Mouse (Mus musculus) inflammation-experienced regulatory T-cells, adult 16 weeks (primary cell): ENCODE results near the gene Phlda3. TPM values are rescaled to one million over a fixed set of nuclear protein-coding genes. Genes with fewer than 3 reads are reported as not detected.

Source experiments
- polyA plus RNA-seq: library from polyadenylated mRNA; unstranded; fragments of 100-300 nt; shearing (Covaris generic); gene quantifications from one replicate; pipeline ENCODE4 v1.2.1, GENCODE M21; 2017

Gene Phlda3
- 1.6 TPM for polyA plus RNA-seq

DNA sequence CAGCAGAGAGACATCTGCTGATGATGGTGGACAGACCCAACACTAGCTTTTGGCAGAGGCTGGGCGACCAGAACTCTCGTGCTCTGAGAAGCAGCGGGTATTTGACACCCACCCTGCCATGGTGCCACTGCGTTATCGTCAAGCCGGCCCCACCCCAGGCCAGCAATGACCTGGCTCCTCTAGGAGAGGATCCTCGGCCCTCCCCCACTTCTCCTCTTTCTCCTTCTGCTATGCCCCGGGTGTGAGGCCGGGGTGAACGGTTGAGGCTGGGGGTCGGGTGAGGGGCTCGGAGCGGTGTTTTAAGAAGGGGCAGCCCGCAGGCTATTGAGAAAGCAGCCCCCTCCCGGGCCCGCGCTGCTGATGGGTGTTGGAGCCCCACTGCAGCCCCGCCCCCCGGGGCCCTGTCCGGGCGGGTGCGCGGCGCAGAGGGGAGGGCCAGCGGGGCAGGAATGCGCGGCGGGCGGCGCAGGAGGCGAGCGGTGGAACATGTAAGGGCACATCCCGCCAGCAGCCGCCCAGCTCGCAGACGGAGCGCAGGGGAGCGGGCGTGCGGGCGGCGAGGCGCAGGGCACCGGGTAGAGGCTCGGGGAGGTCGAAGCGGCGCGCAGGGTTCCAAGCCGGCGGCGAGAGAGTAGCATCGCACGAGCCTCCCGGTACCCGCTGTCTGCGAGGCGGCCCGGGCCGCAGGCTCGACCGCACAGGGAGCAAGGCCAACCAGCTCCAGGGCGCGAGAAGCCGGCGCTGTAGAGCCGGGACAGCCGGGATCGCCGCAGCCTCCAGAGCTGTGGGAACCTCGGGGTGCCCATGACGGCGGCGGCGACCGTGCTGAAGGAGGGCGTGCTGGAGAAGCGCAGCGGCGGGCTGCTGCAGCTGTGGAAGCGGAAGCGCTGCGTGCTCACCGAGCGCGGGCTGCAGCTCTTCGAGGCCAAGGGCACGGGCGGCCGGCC is at the start of gene Phlda3:
TSS of gene Phlda3 (plus strand) at position 475 of the 947 bp plus-strand sequence.

DNA sequence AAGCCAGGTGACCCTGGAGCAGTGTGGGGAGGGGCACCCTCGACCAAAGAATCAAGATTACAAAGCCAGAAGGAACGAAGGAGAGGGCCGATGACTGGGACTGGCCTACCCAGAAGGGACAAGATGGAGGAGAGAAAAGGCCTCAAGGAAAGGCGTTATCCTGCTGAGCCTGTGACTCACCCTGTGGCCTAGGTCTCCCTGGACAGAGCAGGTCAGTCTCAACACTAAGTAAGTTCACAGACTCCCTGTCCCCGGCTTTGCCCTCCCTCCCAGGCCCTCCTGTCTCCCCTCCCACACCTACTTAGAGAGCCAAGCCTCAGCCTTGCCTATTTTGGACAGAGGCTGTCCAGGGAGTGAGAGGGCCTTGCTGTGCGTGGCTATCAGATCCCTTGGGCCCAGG is 45.9 kb upstream of the Phlda3 start, which contains the start of gene Csrp1:
TSS of gene Csrp1 (plus strand) at position 79 of the 400 bp plus-strand sequence.

DNA sequence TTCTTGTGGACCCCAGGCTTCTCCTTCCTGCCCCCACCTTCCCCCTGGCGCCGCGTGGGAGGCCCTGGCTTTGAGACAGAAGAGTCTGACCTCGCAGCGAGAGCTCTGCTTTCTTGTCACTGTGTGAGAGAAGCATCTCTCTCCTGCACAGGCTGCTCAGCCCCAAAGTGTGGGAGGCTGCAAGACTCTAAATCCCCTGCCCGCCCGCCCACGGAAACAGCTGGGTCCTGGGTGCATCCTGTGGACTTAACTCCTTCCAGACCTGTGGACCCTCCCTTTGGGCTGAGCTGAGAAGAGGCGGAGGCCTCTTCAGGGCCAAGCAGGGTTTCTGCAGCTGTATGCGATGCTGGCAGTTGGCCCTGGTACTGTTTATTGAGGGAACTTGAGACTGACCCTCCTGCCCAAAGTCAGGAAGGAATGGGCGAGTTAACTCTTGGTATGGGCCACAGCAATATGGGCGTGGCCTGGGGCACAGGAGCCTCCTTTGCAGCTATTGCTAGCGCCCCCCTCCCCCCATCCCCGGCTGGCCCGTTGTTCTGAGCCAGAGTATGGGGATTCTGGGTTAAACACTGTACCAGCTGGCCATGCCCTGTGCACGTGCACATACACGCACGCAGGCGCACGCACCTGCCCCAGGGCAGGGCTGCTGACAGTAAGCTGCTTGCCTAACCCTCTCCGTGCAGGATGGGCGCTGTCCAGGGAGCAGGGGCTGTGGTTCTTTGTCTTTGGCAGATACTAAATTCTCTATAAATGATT is 13.0 kb downstream of the Phlda3 start, which contains the start of gene Tnni1:
TSS of gene Tnni1 (plus strand) at position 655 of the 756 bp plus-strand sequence.

DNA sequence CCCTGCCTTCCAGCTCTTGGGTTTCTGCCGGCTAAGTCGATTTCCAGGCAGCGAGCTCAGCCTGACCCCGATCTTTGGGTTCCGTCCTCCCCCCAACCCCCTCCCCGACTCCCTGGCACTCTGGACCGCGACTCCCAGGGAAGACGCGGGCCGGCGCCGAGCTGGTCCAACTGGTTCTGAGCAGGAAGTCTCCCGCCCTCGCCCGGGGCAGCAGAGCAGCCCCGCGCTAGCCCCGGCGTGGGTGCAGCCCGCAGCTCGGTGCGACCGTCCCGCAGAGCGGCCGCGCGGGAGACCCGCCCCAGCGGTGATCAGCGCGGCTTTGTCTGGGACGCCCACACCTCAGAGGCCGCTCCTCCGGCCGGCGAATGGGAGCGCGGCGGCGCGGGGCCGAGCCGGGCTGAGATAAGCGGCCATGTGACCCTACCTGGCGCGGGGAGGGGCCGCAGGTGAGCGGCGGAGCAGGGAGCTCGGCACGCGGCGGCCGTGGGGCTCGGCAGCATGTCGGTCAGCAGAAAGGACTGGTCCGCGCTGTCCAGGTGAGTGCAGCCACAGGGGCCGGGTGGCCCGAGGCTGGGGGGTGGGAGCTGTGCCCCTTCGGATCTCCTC is 52.7 kb downstream of the Phlda3 start, which contains the start of gene Lad1:
TSS of gene Lad1 (plus strand) at position 118 of the 606 bp plus-strand sequence.

Other genes with a start within 250 kb of the Phlda3 start
- 1.2 TPM for gene Nav1, start 158.8 kb upstream of the Phlda3 start, polyA plus RNA-seq
- 80.6 TPM for gene Csrp1, start 46.1 kb upstream of the Phlda3 start, polyA plus RNA-seq
- not detected for gene Tnni1, start 13.3 kb downstream of the Phlda3 start, polyA plus RNA-seq
- gene Lad1, start 52.5 kb downstream of the Phlda3 start, polyA plus RNA-seq = 11.0 TPM
- gene Tnnt2, start 70.2 kb downstream of the Phlda3 start, polyA plus RNA-seq = 0.18 TPM
- gene Pkp1, start 153.1 kb downstream of the Phlda3 start, polyA plus RNA-seq = not detected
- gene Igfn1, start 240.2 kb downstream of the Phlda3 start, polyA plus RNA-seq = not detected
- gene Tmem9, start 242.0 kb downstream of the Phlda3 start, polyA plus RNA-seq = 41.1 TPM